Mouse (Mus musculus): ENCODE data around the gene Sidt2. TPM values are rescaled to one million over a fixed set of nuclear protein-coding genes. Genes with fewer than 3 reads are reported as not detected.
A peak's percentile ranks its signal among the peaks of the same experiment; 100 is the strongest.

Sidt2 gene
- total RNA-seq, 2 experiments from 2014 or later, result 57.8 to 111 TPM

DNA sequence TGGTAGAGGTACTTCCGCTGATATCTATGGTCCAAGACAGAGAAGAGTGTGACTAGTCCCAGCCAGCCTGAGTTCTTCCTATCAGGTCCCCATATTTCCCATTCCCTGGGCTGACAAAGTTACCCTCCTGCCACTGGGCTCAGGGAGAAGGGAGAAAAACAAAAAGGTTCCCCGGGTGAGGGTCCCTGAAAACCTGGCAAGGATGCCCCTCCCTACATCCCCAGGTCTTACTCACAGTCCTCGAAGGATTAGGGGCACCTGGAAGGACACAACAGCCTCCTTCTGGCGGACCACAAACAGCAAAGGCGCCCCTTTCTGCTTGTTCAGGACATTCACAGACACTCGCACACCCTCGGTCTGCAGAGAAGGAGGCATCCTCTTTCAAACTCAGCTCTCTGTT lies 2.2 kb downstream of the Sidt2 start:
- ATAC-seq (replicated peaks; ENCODE audit: low FRiP score, poor library complexity, severe bottlenecking), result no peak

DNA sequence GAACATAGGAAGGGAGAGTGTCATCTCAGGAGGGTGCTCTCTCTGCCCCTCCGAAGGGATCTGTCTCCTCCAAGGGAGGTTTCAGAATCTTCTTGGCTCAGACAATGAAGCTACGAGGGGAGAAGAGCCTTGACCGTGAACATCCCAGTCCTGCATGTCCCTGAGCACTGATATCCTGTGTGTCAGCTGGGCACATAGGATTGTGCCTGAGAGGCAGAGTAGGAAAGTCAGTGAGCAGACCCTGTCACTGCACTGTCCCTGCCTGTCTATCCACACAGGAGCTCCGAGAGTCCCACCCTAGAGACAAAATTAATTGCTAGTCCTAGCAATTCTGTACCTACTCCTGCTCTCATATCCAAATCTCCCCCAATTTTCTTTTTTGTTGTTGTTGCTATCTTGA lies 3.0 kb downstream of the Sidt2 start:
- ATAC-seq (replicated peaks; ENCODE audit: low FRiP score, poor library complexity, severe bottlenecking), result no peak

DNA sequence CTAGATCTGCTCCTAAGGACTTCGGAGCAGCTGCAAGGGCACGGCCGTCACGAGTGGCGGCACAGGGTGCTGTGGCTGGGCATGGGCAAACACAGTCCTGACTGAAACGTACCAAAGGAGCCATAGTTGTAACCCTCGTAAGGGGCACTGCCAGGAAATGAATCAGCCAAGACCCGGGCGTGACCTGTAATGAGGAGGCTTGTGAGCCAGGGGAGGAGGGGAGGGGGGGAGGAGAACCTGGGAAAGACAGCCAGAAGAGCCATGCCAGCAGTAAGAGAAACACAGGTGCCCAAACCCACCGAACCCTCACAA lies 8.2 kb downstream of the Sidt2 start:
- ATAC-seq (replicated peaks; ENCODE audit: low FRiP score, poor library complexity, severe bottlenecking), result no peak

DNA sequence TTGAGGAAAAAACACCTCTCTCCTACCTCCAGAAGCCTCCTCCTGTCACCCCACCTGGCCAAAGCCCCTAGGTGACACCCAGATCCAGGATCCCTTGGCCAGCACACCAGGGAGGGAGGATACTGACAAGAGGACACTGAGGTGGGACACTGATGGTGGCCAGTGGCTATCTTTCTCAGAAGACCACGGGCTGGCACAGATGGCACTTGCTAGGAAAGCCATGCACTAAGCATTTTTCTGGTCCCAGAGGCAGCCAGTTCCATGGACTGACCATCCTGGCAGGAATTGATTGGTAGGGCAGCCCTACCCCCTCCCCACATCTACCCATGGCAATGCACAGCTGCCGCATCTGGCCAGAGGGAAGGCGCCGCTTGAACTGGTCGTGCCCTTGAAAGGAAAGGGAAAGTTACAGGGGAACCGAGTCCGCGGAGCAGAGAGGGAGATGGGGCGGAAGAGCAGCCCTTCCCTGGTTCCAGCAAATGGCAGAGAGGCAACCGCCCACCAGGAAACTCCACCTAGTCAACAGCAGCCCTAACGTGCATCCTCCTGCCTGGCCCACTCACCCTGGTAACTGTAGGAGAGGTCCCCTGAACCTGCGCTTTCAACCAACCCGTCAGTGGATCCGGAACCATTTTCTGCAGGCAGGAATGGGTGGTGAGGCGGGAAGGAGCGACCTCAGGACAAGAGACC lies 8.7 kb downstream of the Sidt2 start:
- no peak for ATAC-seq (replicated peaks; ENCODE audit: low FRiP score, poor library complexity, severe bottlenecking)

DNA sequence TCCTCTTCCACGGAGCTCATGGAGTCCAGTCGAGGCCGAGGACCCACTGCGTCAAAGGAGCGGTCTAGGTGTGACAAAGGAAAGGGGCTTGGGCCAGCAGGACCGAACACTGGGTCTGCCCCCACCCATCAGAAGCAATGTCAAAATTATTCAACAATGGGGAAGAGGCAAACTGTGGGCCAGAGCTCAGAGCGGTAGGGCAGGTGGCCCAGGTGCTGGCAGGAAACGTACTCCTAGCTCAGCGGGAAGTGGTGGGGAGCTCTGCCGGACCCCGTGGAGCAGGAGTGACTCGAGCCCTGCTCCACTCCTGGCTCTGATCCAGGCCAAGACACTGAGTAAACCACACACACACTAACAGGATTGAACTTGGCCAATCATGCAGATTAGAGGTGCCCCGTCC lies 9.3 kb downstream of the Sidt2 start:
- no peak for ATAC-seq (replicated peaks; ENCODE audit: low FRiP score, poor library complexity, severe bottlenecking)

DNA sequence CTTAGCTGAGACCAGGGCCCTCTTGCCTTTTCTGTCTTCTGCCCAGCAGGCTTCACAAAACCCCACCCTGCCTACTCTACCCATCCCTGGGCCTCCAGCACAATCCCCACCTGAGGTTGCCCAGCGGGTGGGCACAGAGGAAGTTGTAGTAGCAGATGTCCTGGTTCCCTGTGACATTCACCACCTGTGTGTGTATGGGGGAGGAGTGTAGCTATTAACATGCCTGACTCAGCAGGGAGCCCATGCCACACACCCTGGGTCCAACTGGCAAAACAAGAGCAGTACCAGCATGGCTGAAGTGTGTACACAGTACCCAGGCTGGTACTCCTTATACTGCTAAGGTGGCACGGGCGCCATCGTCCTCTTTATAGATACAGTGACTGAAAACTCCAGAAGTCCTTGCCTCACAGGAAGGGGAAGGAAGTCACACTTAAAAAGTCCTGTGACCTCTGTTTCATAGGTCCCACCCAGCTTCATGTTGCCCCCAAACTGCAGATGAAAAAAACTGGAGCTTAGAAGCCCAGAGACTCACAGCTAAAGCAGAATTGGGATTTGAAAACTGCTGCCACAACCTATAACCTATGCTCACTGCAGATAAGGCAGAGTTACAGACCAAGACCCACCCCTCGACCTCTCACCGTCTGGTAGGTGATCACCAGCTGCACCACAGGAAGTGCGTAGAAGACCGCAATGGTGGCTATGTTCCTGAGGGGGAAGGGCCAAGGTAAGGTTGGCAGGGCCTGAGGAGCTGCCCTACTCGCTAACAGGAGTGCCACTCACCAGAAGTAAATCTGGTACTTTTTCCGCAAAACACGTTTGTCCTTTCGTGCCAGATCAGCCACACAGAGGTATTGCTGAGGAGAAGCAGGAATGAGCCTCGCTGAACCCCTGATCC lies 10.3 kb downstream of the Sidt2 start:
- no peak for ATAC-seq (replicated peaks; ENCODE audit: low FRiP score, poor library complexity, severe bottlenecking)

DNA sequence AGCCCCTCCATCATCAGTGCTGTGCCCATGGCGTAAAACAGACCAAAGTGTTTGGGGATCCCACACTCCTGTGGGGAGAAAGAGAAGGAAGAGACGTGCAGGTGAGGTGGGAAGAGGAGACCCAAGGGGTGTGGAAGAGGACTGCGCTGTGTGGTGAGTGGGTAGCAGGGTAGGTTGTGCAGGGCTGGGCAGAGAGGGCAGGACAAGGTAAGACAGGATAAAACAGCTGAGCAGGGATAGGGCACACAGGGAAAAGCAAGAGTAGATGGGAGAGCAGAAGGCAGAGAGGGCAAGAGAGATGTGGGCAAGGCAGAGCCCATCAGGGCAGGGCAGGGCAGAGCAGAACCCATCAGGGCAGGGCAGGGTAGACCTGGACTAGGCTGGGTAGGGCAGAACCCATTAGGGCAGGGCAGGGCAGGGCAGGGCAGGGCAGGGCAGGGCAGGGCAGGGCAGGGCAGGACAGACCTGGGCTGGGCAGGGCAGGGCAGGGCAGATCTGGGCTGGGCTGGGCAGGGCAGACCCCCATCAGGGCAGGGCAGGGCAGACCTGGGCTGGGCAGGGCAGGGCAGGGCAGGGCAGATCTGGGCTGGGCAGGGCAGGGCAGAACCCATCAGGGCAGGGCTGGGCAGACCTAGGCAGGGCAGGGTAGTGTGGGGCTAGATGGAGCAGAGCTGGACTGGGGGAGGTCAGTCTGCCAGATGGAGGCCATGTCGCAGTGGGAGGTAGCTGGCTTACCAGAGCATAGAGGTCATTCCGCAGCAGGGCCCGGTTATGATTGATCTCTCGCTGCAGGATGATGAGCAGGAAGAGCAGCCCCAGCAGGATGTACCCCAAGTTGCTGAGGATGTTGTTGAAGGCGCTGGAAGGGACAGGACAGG lies 11.2 kb downstream of the Sidt2 start:
- ATAC-seq (replicated peaks; ENCODE audit: low FRiP score, poor library complexity, severe bottlenecking), result no peak

DNA sequence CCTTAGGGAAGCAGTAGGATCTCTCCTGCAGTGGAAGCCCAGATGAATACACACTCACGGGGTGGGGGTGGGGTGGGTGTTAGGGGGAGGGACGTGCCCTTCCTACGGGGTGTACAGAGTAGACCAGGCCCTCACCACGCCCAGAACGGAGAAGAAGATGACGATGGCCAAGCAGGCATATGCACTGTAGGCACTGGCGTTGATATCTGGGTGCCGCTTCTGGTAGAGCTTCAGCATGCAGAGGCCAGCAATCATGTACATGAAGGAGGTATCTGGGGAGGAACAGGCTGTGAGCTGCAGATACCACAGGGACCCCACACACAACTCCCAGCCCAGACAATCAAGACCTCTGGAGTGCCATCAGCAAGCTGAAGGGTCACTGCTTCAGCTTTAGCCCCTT lies 12.1 kb downstream of the Sidt2 start:
- no peak for ATAC-seq (replicated peaks; ENCODE audit: low FRiP score, poor library complexity, severe bottlenecking)

DNA sequence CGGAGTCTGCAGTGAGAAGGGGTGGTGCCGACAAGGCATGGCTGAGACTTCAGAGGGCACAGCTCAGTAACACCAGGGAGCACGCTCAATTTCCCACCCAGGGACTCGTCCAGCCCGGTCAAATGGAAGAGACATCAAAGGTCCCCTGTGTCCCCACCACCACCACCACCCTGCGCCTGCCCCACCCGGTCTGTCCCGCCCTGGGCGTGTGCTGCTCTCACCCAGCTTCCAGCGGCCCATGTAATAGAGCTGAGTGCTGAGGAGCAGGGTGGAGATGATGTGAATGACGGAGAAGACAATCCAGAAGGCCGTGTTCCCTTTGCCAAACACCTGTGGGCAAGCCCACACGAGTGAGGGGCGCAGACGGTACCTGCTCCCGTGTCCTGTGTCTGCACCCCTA lies 12.6 kb downstream of the Sidt2 start:
- ATAC-seq (replicated peaks; ENCODE audit: low FRiP score, poor library complexity, severe bottlenecking), result no peak

DNA sequence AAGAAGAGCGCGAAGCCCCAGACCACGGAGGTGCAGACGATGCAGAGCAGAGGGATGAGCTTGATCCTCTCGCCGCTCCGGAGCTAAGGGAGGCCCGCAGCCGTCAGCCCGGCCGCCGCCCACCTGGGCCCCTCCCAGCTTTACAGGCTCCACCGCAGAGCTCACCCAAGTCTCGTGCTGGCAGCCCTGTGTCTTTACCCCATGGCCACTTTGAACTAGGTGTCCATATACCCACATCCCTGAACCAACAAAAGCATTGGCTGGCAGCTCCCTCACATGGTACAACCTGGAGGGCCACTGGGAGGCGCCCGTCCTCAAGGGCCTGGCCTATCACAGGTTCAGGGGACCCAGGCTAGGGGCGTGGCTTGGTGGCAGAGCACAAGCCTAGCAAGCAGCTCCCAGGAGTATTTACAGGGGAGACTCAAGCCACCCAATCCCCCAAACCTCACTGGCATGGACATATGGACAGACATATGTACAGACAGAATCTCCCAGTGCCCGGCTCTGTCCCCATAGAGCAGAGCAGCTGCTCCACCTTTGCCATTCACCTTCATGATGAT lies 13.6 kb downstream of the Sidt2 start:
- no peak for ATAC-seq (replicated peaks; ENCODE audit: low FRiP score, poor library complexity, severe bottlenecking)

DNA sequence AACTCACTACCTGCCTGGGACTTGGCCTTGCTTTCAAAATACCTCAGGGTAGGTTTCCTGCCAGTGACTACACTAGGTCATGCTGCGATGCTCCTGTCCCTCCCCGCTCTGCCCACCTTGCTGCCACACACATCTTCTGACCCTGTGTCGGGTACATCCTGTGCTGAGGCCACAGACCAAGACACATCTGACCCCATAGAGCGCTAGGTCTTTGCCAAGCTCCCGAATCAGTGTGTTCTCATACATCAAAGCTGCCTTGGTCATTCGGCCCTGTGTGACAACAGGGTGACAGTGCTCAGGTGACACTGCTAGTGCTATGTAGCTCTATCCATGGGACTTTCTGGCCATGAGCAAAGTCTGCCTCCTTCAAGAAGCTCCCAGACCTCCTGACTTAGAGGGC lies 15.3 kb downstream of the Sidt2 start:
- ATAC-seq (replicated peaks; ENCODE audit: low FRiP score, poor library complexity, severe bottlenecking), result no peak

DNA sequence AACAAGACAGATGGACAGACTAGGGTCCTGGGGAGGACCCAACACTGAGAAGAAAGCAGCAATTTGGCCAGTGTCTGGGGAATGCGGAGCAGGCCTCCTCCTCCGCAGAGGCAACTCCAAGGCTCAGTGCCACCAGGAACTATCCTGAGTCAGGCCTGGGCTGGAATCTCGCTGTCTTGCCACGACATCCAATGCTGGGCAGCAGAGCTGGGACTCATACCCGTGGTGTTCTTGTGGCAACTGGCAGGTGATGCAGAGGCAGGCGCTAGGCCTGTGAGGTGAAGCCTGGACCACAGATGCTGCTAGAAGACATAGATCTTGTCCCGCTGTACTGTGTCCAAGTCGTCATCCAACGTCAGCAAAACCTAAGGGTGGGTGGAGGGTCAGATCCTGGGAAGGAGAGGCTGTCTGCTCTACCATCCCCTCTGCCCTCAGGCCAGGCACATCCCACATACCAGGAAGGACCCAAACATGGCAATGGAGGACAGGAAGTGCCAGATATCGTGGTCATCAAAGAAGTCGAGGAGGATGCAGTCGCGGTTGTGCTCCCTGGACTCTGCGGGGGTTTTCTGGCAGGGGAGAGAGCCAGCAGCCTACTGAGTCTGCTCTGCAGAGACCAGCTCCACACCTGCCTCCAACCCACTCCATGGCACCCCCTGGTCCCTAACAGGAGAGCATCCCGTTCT lies 16.0 kb downstream of the Sidt2 start:
- no peak for ATAC-seq (replicated peaks; ENCODE audit: low FRiP score, poor library complexity, severe bottlenecking)

DNA sequence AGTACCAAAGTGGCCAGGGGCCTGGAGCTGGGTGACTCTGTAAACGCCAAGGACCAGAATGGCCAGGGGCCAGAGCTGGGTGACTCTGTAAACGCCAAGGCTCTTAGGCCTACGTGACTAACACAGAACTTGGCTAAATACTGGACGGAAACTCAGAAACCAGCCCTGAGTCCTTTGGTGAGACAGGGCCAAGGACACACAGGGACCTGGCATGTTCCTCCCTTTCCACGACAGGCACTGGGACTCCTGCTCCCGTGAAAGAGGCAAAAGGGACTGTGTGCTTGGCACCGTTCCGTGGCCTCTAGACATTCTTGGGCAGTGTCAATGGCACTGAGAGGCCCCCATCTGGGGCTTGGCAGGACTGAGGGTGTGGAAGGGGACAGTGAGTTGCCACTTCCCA lies 17.0 kb downstream of the Sidt2 start:
- ATAC-seq (replicated peaks; ENCODE audit: low FRiP score, poor library complexity, severe bottlenecking), result no peak

DNA sequence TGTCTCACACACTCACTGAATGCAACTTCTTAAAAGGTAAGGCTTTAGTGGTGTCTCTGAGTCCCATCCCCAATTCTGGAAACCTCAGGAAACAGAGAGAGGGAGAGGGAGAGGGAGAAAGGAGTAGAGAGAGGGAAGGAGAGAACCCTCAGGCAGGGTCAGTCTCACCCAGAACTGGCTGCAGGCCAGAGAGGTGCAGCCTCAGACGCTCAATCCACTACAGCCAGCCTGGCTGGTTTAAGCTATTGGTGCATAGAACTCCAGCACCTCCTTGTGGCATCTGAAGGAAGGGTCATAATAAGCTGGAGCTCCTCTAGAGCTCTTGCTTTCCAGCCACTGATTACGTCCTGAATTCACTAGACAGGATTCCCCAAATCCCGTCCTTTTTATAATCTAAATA lies 18.2 kb downstream of the Sidt2 start:
- ATAC-seq (replicated peaks; ENCODE audit: low FRiP score, poor library complexity, severe bottlenecking), result peak; percentile 50

DNA sequence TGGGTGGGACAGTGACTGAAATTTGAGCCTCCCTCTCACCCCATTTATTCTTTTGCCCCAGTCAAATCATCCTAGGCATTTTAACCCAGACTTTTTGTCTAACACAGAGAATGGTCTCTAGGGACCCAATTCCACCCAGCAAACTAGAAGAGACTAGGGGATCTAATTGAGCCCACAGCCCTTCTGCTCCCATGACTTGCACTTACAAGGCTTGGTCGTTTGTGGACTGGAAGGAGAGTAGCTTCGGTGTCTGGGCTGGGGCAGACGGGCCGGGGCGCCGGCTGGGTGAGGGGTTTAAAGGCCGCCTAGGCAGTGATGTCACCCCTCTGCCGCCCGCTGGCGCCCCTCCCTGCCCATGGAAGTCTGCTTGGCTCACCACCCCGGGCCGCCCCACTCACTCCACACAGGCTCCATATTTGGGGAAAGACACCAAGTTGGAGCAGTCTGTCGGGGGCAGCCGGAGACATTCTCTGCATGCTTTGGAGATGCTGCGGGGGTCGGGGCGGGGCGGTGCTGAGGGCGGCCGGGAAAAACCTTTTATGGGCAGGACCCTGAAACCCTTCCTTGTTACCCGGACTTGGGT lies 19.3 kb downstream of the Sidt2 start, which contains the start of gene Tagln:
Gene Tagln (minus strand): TSS at position 431 of the 583 bp plus-strand sequence.
- no peak for ATAC-seq (replicated peaks; ENCODE audit: low FRiP score, poor library complexity, severe bottlenecking)

DNA sequence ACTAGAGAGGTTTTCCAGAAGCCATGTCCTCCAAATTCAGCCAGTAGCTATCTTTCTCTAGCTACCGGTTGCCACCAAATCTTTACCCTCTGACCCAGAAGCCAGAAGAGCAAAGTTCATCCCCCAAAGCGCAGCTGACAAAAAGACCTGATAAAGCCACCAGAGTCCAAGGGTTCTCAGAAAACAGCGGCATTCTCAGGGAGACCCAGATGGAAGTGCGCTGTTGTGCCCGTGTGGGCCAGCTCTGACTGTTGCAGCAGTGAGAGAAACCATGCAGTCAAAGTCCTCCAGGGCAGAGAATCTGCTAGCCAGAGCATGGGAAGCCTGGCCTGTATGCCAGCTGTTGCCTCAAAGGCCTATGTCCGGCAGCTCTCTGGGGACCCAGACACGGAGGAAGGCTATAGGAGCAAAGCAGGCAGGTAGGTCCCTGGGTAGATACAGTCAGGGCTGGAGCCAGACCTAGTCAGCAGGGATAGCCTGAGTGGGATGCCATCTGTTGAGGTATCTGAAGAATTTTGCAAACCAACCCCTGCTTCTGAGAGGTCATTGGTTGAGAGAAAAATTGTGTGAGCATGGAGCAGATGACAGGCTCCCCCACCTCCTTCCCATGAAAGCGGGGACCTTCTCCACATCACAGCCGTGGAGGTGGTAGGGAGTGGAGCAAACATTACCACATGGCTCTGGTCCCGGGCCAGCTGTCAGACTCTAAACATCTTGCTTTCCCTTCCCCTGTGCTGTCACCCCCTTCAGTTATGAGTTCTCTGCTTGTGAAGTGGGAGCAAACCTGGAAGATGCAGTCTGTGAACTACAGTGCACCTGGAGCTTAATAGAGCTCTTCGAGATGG lies 22.3 kb downstream of the Sidt2 start:
- ATAC-seq (replicated peaks; ENCODE audit: low FRiP score, poor library complexity, severe bottlenecking), result no peak

DNA sequence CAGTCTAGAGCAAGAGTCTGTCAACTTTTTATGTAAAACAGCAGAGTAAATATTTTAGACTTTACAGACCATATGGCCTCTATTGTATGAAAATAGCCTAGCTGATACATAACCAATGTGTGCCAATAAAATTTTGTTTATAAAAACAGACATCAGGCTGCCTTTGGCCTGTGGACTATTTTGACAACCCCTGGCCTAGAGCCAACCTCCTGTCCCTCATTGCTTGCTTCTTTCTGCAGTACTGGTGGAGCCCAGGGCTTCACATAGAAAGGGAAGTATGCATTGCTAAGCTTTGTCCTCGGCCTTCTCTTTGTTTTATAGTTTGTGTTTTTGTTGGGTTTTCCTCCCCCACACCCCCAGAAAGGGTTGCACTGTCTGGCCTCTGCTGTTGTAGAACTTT lies 23.1 kb downstream of the Sidt2 start:
- no peak for ATAC-seq (replicated peaks; ENCODE audit: low FRiP score, poor library complexity, severe bottlenecking)

DNA sequence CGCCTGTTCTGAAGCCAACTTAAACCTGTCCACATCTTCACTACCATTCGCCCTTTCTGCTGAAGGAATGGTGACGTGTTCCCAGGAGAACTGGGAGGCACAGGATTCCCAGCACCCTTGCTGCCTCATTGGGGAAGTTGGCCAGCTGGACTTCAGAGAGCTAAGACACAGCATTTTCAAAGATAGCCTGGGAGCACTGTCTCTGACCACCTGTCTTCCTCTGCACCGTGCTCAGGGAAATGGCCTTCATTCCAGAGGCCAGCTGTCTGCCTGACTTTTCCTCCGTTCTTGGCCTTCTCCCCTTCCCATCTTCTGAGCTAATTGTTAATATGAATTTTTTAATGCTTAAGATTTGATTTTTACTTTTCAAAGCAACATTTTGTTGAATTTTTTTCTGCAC lies 25.8 kb downstream of the Sidt2 start:
- ATAC-seq (replicated peaks; ENCODE audit: low FRiP score, poor library complexity, severe bottlenecking), result no peak

Data from erythroblast, adult 5-6 weeks (primary cell).